Mouse (Mus musculus) megakaryocyte, embryonic 14.5 days (primary cell): ENCODE data around the gene Sardh. TPM values are rescaled to one million over a fixed set of nuclear protein-coding genes. Genes with fewer than 3 reads are reported as not detected.

Experiments
- H3K27me3 ChIP-seq: replicated peaks from 2 replicates; pipeline ENCODE3; 2012; ENCODE audit warnings: inconsistent platforms
- H3K36me3 ChIP-seq: replicated peaks from 2 replicates; pipeline ENCODE3; 2012; ENCODE audit warnings: low read length, inconsistent platforms, mixed read lengths
- H3K4me1 ChIP-seq: 2 replicates; pipeline ENCODE4 v1.6.1; 2012; ENCODE audit warnings: inconsistent platforms
- H3K4me3 ChIP-seq: replicated peaks from 2 replicates; pipeline ENCODE3; 2012; ENCODE audit warnings: moderate library complexity, mild to moderate bottlenecking, inconsistent platforms
- H3K9me3 ChIP-seq: 2 replicates; pipeline ENCODE4 v1.6.1; 2012; ENCODE audit warnings: inconsistent platforms
- FLI1 ChIP-seq: IDR thresholded peaks from 2 replicates; pipeline ENCODE4 v1.6.1; 2012; ENCODE audit warnings: low read length, inconsistent platforms, mixed read lengths
- GATA1 ChIP-seq: IDR thresholded peaks from 3 replicates; pipeline ENCODE4 v1.6.1; 2012; ENCODE audit warnings: mixed read lengths, low read length, inconsistent platforms, borderline replicate concordance
- polyA plus RNA-seq: library from polyadenylated mRNA; stranded (reverse); fragments of >175 nt; gene quantifications from 2 replicates; pipeline ENCODE4 v1.2.3, GENCODE M21; 2012; ENCODE audit warnings: low replicate concordance; ENCODE audit not compliant: insufficient read depth

The Sardh gene
- polyA plus RNA-seq, 1 experiment: 531 TPM

DNA sequence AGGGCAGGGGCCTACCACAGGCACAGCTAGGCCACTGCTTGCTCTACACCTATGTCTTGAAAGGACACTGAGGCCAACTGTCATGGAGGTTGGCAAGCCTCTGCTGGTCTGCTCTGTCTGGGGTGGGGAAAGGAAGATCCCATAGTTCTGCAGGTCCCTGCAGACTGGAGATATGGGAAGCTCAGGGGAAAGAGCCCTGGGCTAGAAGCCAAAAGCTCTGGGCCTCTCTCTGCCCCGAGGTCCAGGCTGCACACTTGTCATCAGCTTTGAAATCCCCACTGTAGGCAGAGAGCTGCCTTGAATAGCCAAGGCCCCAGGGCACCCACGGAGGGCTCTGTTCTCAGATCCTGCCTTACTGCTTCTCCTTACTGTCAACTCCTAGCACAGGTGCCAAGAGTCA is 20.2 kb upstream of the Sardh start:
- no peak overlapping the region for H3K4me3 ChIP-seq
- H3K27me3 ChIP-seq: peaks cover 19% of the 10 kb centered on the region
- H3K9me3 ChIP-seq: peaks cover 5% of the 10 kb centered on the region
- H3K4me1 ChIP-seq: no peaks in the 10 kb centered on the region; the same call in 1 of the 2 replicates
- peaks cover 11% of the 10 kb centered on the region for H3K36me3 ChIP-seq
- TF ChIP-seq GATA1 (no peak), FLI1 (no peak)

DNA sequence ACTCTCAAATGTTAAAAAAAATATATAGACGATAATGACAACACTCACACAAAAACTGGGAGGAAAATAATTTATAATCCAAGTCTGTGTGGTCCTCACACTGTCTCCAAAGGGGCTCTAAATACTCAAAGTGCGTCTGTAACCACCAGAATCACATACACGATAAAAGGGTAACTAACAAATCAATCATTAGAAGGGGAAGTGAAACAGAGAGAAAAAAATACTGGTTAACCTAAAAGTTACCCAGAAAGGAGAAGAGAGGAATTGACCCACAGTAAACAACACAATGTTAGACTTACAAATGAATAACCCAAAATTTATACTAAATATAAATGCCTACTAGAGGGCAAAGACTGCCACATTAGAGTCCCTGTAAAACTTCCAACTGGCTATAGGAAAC is 17.7 kb upstream of the Sardh start:
- H3K27me3 ChIP-seq: peaks cover 25% of the 10 kb centered on the region
- peaks cover 5% of the 10 kb centered on the region for H3K9me3 ChIP-seq
- TF ChIP-seq GATA1 (no peak), FLI1 (no peak)
- H3K36me3 ChIP-seq: peaks cover 11% of the 10 kb centered on the region
- peaks cover 5% of the 10 kb centered on the region; the same call in 1 of the 2 replicates for H3K4me1 ChIP-seq
- H3K4me3 ChIP-seq: no peak overlapping the region

DNA sequence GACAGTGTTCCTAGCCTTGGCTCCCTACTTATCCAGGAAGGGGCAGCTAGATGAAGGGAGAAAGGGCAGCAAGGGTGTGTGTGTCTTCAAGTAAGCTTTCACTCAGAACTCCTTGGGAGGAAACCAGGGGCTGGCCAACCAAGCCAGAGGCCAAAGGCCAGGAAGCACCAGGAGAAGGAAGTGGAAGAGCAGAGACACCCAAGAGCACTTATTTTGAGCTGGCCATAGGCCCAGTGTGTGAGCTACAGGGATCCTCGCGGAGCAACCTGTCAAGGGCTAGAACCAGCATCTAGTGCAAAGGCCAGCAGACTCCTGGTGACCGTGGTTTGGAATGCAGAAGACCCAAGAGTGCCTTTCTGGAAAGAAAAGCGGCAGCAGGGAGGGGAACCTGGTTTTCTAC is 14.8 kb upstream of the Sardh start:
- no peaks in the 10 kb centered on the region for H3K9me3 ChIP-seq
- H3K4me3 ChIP-seq: no peak overlapping the region
- peaks cover 5% of the 10 kb centered on the region; the same call in 1 of the 2 replicates for H3K4me1 ChIP-seq
- H3K27me3 ChIP-seq: peaks cover 16% of the 10 kb centered on the region
- H3K36me3 ChIP-seq: peaks cover 4% of the 10 kb centered on the region
- TF ChIP-seq GATA1 (no peak), FLI1 (no peak)

DNA sequence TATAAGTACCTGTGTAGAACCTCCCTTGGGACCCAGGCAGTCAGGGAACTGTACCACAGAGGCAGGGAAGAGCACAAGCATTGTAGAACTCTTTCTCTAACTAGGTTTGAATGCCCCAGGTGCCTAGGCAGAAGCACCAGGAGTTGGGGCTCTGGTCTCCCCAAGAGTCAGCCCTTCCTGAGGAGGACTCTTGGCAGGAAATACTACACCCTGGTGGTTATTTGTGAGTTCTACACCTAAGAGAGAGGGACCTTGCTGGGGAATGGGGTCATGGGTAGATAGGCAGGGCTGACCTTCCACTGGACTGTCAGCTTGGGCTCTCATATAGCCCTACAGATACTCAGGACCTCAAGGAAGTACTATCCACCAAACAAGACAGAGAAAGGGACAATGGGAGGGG is 3.3 kb upstream of the Sardh start:
- Histone ChIP-seq H3K4me3 (no peak overlapping the region), H3K9me3 (0 out of 2 replicates have a peak, but pooled peaks cover 3% of the 10 kb centered on the region), H3K4me1 (peaks cover 9% of the 10 kb centered on the region; the same call in 1 of the 2 replicates), H3K36me3 (no peaks in the 10 kb centered on the region), H3K27me3 (peaks cover 73% of the 10 kb centered on the region)
- TF ChIP-seq FLI1 (no peak), GATA1 (no peak)

DNA sequence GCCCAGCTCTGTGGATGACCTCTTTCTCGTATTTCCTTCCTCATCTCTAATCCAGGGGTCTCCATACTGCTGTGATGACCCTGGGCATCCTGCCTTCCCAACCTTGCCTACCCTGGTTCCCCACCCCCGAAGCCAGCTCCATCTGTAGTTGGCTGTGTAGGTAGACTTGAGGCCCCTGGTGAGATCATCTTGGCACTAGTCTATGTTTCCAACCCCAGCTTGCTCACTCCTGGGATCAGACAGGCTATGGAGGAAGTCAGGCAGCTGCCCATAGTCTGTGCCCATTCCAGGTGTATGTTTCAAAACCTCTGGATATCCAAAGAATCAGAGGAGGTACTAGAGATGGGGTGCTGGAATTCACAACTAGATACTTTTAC is 662 bp downstream of the Sardh start:
- Histone ChIP-seq H3K4me3 (no peak overlapping the region), H3K27me3 (peaks cover 77% of the 10 kb centered on the region), H3K9me3 (no peaks in the 10 kb centered on the region), H3K4me1 (peaks cover 9% of the 10 kb centered on the region; the same call in 1 of the 2 replicates), H3K36me3 (no peaks in the 10 kb centered on the region)
- TF ChIP-seq FLI1: no peak
- TF ChIP-seq GATA1: no peak

DNA sequence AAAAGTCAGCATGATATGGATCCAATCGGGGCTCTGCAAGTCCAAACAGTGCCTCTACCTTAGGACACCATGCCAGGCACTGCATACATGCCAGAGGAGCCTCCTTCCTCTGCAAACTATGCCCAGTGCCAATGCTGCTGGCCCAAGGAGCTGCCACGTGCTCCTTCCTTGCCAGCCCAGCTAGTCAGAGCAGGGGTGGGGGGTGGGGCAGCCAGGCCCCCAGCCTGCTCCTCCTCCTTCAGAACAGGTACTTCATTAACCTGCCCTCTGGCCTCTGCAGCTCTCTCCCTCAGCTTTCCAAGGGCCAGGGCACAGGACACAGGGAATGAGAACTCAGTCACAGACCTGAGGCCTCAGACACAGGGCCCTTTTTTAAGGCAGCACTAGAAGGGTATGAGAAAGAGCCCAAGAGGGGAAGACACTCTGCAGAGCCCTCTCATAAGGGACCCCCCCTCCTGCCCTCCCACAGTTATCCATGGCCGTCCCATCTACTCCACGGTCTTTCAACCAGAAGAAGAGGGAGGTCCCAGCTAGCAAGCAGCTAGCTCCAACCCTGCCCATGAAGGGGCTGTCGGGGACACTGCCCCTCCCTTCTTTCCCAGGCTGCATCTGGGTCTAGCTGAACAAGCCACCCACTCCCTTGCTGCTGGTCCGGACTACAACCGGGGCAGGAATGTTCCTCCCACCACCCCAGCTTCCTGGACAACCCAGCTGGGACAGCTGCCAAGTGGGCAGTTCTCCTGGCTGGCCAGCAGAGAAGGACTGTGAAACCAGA is 1.2 kb downstream of the Sardh start:
- H3K36me3 ChIP-seq: no peaks in the 10 kb centered on the region
- TF ChIP-seq GATA1 (no peak), FLI1 (no peak)
- no peak overlapping the region for H3K4me3 ChIP-seq
- peaks cover 78% of the 10 kb centered on the region for H3K27me3 ChIP-seq
- no peaks in the 10 kb centered on the region for H3K9me3 ChIP-seq
- H3K4me1 ChIP-seq: peaks cover 9% of the 10 kb centered on the region; the same call in 1 of the 2 replicates

DNA sequence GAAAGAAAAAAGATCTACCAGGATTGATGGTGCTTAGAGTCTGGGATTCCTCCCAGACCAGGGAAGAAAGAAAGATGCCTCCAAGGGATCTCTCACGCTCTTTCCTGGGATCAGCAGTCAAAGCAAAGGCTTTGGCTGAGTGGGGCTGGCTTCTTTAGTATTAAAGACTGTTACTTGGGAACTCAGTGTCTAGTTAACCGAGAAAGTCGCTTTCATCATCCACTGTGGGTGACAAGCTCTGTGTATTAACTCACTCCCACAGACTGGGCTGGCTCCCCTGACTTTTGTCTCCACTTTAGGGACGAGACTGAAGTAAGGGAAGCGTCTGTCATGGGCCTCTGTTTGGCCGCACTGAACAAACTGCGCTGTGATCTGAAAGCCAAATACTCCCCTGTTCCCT is 2.2 kb downstream of the Sardh start:
- Histone ChIP-seq H3K4me3 (no peak overlapping the region), H3K27me3 (peaks cover 70% of the 10 kb centered on the region), H3K9me3 (no peaks in the 10 kb centered on the region), H3K4me1 (peaks cover 9% of the 10 kb centered on the region; the same call in 1 of the 2 replicates), H3K36me3 (no peaks in the 10 kb centered on the region)
- TF ChIP-seq FLI1 (no peak), GATA1 (no peak)

DNA sequence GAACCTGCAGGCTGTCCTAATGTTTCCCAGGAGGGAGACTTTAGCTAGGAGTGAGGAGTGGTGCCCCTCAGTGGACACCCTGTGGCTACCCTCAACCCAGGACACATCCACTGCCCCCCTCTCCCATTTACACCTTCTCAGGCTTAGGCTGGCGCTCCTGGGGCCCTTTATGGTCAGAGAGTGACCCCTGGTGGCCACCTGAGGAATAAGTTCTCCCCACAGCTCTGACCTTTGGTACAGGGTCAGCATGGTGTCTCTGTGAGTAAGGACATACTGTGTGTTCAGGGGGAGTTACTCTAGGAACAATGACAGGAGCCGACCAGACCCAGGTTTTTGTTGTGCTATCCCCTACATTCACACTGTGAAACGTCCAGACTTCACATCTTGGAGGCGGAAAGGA is 10.8 kb downstream of the Sardh start:
- peaks cover 21% of the 10 kb centered on the region for H3K4me1 ChIP-seq
- no peaks in the 10 kb centered on the region for H3K9me3 ChIP-seq
- no peaks in the 10 kb centered on the region for H3K36me3 ChIP-seq
- TF ChIP-seq GATA1: no peak
- no peak for TF ChIP-seq FLI1
- no peak overlapping the region for H3K4me3 ChIP-seq
- H3K27me3 ChIP-seq: peaks cover 54% of the 10 kb centered on the region

DNA sequence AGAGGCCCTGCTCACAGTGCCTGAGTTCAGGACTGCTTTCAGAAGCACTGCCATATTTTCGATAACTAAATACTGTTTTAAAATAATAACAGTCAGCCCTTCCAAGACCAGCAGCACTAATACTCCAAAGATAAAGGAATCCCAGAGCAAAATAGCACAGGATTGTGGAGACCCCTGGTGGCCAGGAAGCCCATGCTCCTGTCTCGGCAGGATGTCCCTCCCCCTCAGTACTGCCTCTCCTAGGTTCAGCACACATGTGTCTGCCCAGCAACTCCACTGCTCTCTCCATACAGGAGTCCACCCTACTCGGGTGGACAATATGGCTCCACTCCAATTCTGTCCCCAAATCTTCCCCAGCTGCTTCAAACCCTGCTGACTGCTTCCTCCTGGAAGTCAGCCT is 12.4 kb downstream of the Sardh start:
- Histone ChIP-seq H3K36me3 (no peaks in the 10 kb centered on the region), H3K9me3 (no peaks in the 10 kb centered on the region), H3K27me3 (peaks cover 51% of the 10 kb centered on the region), H3K4me1 (peaks cover 36% of the 10 kb centered on the region), H3K4me3 (no peak overlapping the region)
- TF ChIP-seq GATA1 (no peak), FLI1 (no peak)

DNA sequence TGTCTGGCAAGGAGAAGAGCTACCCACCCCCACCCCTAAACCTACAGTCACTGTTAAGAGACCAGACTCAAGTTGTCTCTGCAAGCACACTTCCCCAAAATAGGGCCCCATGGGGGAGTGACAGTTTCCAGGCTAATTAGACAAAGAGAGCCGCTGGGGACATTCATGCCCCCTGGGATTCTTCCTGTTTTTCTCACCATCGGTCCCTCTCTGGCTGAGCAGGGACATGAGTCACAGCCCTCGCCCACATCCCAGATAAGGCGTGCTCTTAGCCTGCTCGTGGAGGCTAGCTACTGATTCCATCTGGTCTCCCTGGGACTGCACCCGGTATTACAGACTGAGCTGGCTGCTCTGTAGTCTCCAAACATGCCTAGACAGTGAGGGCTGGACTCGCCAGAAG is 15.8 kb downstream of the Sardh start:
- no peak for TF ChIP-seq FLI1
- no peak for TF ChIP-seq GATA1
- Histone ChIP-seq H3K4me3 (peak overlapping the region; percentile 77), H3K4me1 (peaks cover 53% of the 10 kb centered on the region), H3K27me3 (peaks cover 42% of the 10 kb centered on the region), H3K36me3 (no peaks in the 10 kb centered on the region), H3K9me3 (no peaks in the 10 kb centered on the region)
